Mouse (Mus musculus): ENCODE measurements around the gene Prom1. TPM values are rescaled to one million over a fixed set of nuclear protein-coding genes. Genes with fewer than 3 reads are reported as not detected.
"Not testable (repeated sequence)": the region's sequence is repeated elsewhere in the genome, so short reads cannot be mapped to it uniquely, and the experiment has no call there.

The Prom1 gene
- total RNA-seq (2021), result 10 to 100 TPM; 17.4 to 20.5 TPM
- long read RNA-seq, experiment 1, partial matches to known transcripts, result 0 of 2 reads
- long read RNA-seq, experiment 1, other reads (novel, unspliced or antisense), result 1 of 2 reads
- long read RNA-seq, experiment 2, transcript Prom1-203 (27 exons, 3,664 nt), result major isoform, 6 of 8 reads
- long read RNA-seq, experiment 2, partial matches to known transcripts, result 0 of 8 reads
- long read RNA-seq, experiment 2, other reads (novel, unspliced or antisense), result 1 of 8 reads

DNA sequence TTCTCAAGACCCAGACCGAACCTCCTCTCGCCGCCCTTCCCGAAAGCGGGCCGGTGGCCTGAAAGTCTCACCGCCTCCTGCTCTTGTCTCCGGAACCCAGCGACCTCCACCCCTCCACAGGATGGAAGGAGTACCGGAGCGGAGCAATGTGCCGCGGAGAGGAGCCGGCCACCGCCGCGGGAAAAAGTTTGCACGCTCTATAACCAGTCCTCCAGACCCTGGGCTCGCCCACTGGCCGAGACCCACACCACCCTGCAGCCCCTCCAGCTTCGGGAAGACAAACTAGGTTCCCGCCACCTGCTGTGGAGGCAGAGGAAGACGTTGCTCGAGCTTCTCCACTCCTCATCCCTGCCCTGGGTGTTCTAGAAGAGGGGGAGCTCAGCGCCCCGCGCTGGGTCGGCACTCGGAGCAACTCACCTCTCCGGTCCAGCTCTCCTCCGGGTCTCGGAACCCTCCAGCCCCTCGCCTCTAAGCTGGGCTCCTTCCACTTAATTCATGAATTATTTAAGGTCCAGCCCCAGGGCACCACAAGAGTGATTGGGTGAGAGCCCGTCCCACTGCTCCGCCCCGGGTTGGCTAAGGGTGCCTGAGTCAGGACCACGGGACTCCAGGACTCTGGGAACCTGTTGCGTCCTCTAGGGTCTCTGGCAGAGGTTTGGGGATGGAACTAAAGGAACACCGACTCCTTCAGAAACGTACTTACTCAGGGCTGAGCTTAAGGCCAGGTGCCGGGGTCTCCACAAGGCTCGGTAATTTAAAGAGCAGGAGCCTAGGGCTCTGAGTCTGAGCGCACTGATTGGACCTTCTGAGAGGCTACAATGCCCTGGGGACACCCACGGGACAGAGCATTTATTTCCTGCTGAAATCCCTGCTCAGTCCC is at the start of gene Prom1:
Gene Prom1, minus strand, starts transcription at position 802 of the 880 bp plus-strand sequence.
- DNase-seq (ENCODE audit: low spot score in 2 of 2), result peak; percentile 19 to 32

DNA sequence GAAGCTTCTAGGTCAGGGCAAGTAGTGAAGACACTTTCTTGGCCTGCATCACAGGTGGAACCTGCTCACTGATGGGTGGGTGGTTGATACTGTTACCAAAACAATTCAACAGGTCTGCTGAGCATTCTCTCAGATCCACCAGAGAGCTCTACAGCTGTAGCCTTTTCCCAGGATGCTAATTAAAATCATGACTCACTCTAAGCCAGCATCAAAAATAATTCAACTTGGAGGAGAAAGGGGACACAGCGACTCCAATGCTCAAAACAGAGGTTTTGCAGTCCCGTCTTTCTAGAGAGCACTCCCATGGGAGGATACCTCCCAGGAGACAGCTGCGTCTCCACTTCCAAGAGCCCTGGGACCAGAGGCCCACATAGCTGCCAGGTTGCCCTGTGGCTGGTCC is 45.9 kb upstream of the Prom1 start:
- DNase-seq (ENCODE audit: low spot score in 2 of 2), result no peak

GRCm38 (mm10) chr5:44146437-44147332 is 44.9 kb upstream of the Prom1 start:
- no peak for DNase-seq (ENCODE audit: low spot score in 2 of 2)

GRCm38 (mm10) chr5:44143467-44144235 is 41.8 kb upstream of the Prom1 start:
- DNase-seq (ENCODE audit: low spot score in 2 of 2), result no peak

- no peak for DNase-seq (ENCODE audit: low spot score in 2 of 2)
These were observed 25.7 kb upstream of the Prom1 start for GRCm38 (mm10) chr5:44127487-44127886.

DNA sequence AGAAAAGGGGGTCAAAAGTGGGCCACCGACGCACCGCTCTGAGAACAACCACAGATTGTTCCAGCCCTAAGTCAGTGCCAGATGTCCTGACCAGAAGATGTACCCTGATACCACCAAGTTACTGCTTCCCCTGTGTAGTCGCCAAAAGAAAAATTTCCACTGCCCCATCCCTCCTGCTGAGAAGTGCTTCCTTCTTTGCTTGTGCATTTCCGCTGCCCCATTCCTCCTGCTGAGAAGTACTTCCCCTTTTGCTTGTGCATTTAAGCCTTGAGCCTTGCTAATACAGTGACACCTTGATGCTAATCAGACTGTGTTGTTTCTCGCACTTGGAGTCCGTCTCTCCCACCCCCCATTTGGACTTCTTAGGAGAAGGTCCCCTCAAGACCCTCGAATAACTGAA is 24.7 kb upstream of the Prom1 start:
- DNase-seq (ENCODE audit: low spot score in 2 of 2), result not testable (repeated sequence)

GRCm38 (mm10) chr5:44121390-44121789 is 19.6 kb upstream of the Prom1 start:
- DNase-seq (ENCODE audit: low spot score in 2 of 2), result no peak

GRCm38 (mm10) chr5:44113138-44113537 is 11.3 kb upstream of the Prom1 start:
- DNase-seq (ENCODE audit: low spot score in 2 of 2), result no peak

GRCm38 (mm10) chr5:44109121-44109520 is 7.3 kb upstream of the Prom1 start:
- no peak for DNase-seq (ENCODE audit: low spot score in 2 of 2)

DNA sequence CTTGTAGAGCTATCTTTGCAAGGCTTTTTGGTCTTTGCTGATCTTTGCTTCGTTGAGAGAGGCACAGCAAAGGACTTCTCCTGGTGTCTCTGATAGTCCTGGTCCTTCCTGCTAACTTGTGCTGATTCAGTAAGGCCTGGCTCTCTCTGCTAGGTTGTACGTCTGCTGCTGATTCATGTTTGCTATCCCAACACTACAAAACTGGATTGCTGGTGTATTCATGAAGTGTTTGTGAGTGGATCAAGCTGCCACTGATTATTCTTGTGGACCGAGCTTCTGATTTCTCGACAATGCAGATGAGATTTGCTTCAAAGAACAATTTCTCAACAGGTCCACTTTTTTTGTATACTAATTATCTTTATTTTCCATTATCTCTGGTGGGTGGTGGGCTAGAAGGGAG is 6.3 kb upstream of the Prom1 start:
- DNase-seq (ENCODE audit: low spot score in 2 of 2), result no peak

- no peak for DNase-seq (ENCODE audit: low spot score in 2 of 2)
These were observed 3.4 kb upstream of the Prom1 start for GRCm38 (mm10) chr5:44105192-44105591.

DNA sequence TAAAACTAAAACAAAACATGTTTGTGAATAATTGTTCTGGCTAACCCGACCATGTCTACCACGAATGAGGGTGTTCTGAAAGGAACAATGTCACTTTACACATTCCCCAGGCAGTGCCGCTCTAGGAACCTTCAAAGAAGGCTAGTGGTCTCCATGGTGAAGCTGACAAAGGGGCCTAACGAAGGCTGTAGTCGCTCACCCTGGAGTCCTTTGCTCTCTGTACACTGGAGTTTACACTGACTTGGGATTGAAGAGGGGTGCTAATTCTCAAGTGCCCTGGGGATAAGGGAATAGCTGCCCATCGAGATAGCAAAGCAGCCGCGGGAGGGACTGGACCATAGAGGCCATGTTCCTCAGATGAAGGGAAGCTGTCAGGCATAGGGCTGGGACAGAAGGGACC is 2.9 kb upstream of the Prom1 start:
- DNase-seq (ENCODE audit: low spot score in 2 of 2), result no peak

GRCm38 (mm10) chr5:44104120-44104519 is 2.3 kb upstream of the Prom1 start:
- no peak for DNase-seq (ENCODE audit: low spot score in 2 of 2)

DNA sequence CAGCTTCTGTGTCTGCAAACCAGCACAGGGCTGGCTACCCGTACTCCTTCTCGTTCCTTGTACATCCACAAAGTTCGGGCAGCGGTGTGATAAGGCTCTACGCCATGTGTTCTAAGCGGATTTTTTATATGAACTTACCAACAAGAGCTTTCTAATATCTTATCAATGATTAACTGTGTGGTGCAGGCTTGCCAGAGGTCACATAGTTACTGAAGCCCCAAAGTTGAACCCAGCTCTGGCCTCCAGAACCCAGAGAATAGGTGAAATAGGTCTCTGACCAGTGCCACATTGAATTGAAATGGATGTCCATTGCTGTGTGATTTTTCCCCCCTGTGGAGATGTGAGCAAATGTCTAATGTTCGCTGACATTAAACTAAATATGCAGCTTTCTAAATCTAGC is 1.3 kb upstream of the Prom1 start:
- no peak for DNase-seq (ENCODE audit: low spot score in 2 of 2)

- peak in 1 of 2 experiments; percentile 47 for DNase-seq (ENCODE audit: low spot score in 2 of 2)
These were observed 1.1 kb downstream of the Prom1 start for GRCm38 (mm10) chr5:44100544-44101230.

GRCm38 (mm10) chr5:44100187-44100543 is 1.7 kb downstream of the Prom1 start:
- no peak for DNase-seq (ENCODE audit: low spot score in 2 of 2)

GRCm38 (mm10) chr5:44096996-44097395 is 4.8 kb downstream of the Prom1 start:
- no peak for DNase-seq (ENCODE audit: low spot score in 2 of 2)

DNA sequence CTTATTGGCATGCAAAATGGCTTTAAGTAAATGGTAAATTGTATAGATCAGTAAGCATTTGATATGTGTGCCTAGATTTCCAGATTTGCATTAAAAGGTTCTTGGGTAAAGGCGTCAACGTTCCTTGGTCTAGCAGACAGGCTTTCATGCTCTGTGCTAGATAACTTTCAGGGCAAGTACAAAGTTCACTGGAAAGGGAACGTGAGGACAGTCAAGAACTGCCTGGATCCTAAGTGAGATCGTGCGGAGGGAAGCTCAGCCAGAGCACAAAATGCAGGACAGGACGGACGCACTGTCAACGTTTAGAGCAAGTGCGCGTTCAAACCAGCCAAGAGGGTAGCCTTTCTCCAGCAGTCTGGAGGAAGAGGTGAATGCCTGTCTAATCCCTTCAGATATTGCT is 5.7 kb downstream of the Prom1 start:
- DNase-seq (ENCODE audit: low spot score in 2 of 2), result no peak

DNA sequence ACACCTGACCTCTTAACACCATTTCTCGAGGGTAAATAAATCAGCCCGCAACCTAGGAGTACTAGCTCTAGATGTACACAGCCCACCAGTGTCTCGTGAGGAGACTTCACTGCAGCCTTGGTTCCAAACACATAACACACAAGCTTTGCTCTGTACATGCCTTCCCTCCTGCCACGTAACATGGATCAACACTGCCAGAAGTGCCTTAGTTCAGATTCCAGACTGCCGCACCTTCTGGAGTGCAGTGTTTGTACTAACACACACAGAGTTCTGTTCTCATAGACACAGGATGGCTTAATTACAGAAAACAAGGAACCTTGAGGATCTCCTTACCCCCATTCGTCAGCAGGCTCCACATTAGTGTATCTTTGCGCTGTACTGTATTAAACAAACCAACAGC is 6.1 kb downstream of the Prom1 start:
- no peak for DNase-seq (ENCODE audit: low spot score in 2 of 2)

- no peak for DNase-seq (ENCODE audit: low spot score in 2 of 2)
These were observed 14.8 kb downstream of the Prom1 start for GRCm38 (mm10) chr5:44087034-44087433.
